Mouse (Mus musculus): ENCODE results near the gene Plxna2. TPM values are rescaled to one million over a fixed set of nuclear protein-coding genes. Genes with fewer than 3 reads are reported as not detected.

Gene Plxna2
- 6.5 and 6.9 TPM in 2 replicates for polyA plus RNA-seq (2014; fragmentation: Nextera tagmentation; extraction: Ambion mirVana)

GRCm38 (mm10) chr1:194617918-194618317 is at the start of gene Plxna2:
Gene Plxna2 (plus strand): TSS chr1:194618218.
- Histone ChIP-seq H3K9me3 (ENCODE audit: control insufficient read depth, low read length) (no peaks in the 10 kb centered on the region), H3K27me3 (ENCODE audit: control insufficient read depth, insufficient read depth, low read length) (no peaks in the 10 kb centered on the region), H3K4me3 (ENCODE audit: control insufficient read depth in 1 of 2, insufficient read depth in 1 of 2, low read depth in 1 of 2, low read length in 2 of 2) (peak within 1 kb of the TSS; percentile 79 to 93), H3K27ac (replicated peaks in 1 of 2; ENCODE audit: control insufficient read depth in 1 of 2, insufficient read depth in 1 of 2, low read depth in 2 of 2, low read length in 2 of 2) (peak within 1 kb of the TSS in 1 of 2 experiments; percentile 92; a peak in 2 of 4 replicates), H3K4me2 (ENCODE audit: low read length) (peak within 1 kb of the TSS; percentile 97), H3K9ac (ENCODE audit: low read length) (peak within 1 kb of the TSS; percentile 92; the same call in 1 of the 2 replicates), H3K4me1 (ENCODE audit: control insufficient read depth in 2 of 2, insufficient read depth in 2 of 2, low read length in 2 of 2) (peaks cover 31 to 41% of the 10 kb centered on the region in 2 experiments), H3K36me3 (ENCODE audit: control insufficient read depth, insufficient read depth, low read length) (no peaks in the 10 kb centered on the region)
- no peak for ATAC-seq (ENCODE audit: insufficient number of reproducible peaks, insufficient read depth, low FRiP score, low read depth)
- WGBS, result 93% methylated on average over 2 of the region's 2 CpGs

- no peaks in the 10 kb centered on the region for H3K36me3 ChIP-seq (ENCODE audit: control insufficient read depth, insufficient read depth, low read length)
- 71% methylated on average over 3 of the region's 3 CpGs for WGBS
- H3K4me3 ChIP-seq (ENCODE audit: control insufficient read depth in 1 of 2, insufficient read depth in 1 of 2, low read depth in 1 of 2, low read length in 2 of 2), result no peak overlapping the region
- no peak overlapping the region for H3K4me2 ChIP-seq (ENCODE audit: low read length)
- no peaks in the 10 kb centered on the region for H3K4me1 ChIP-seq (ENCODE audit: control insufficient read depth in 2 of 2, insufficient read depth in 2 of 2, low read length in 2 of 2)
- no peaks in the 10 kb centered on the region for H3K27me3 ChIP-seq (ENCODE audit: control insufficient read depth, insufficient read depth, low read length)
- no peak overlapping the region for H3K9ac ChIP-seq (ENCODE audit: low read length)
- no peaks in the 10 kb centered on the region for H3K9me3 ChIP-seq (ENCODE audit: control insufficient read depth, low read length)
- H3K27ac ChIP-seq (replicated peaks in 1 of 2; ENCODE audit: control insufficient read depth in 1 of 2, insufficient read depth in 1 of 2, low read depth in 2 of 2, low read length in 2 of 2), result no peak overlapping the region
- ATAC-seq (ENCODE audit: insufficient number of reproducible peaks, insufficient read depth, low FRiP score, low read depth), result no peak
These were observed 44.1 kb upstream of the Plxna2 start for GRCm38 (mm10) chr1:194573870-194574269.

- ATAC-seq (ENCODE audit: insufficient number of reproducible peaks, insufficient read depth, low FRiP score, low read depth), result no peak
- no peaks in the 10 kb centered on the region for H3K36me3 ChIP-seq (ENCODE audit: control insufficient read depth, insufficient read depth, low read length)
- H3K9me3 ChIP-seq (ENCODE audit: control insufficient read depth, low read length), result no peaks in the 10 kb centered on the region
- no peak overlapping the region for H3K4me2 ChIP-seq (ENCODE audit: low read length)
- H3K4me3 ChIP-seq (ENCODE audit: control insufficient read depth in 1 of 2, insufficient read depth in 1 of 2, low read depth in 1 of 2, low read length in 2 of 2), result no peak overlapping the region
- WGBS, result 84% methylated on average over 3 of the region's 3 CpGs
- no peak overlapping the region for H3K9ac ChIP-seq (ENCODE audit: low read length)
- H3K4me1 ChIP-seq (ENCODE audit: control insufficient read depth in 2 of 2, insufficient read depth in 2 of 2, low read length in 2 of 2), result no peaks in the 10 kb centered on the region
- no peaks in the 10 kb centered on the region for H3K27me3 ChIP-seq (ENCODE audit: control insufficient read depth, insufficient read depth, low read length)
- H3K27ac ChIP-seq (replicated peaks in 1 of 2; ENCODE audit: control insufficient read depth in 1 of 2, insufficient read depth in 1 of 2, low read depth in 2 of 2, low read length in 2 of 2), result no peak overlapping the region
These were observed 39.7 kb upstream of the Plxna2 start for GRCm38 (mm10) chr1:194578270-194578669.

- Histone ChIP-seq H3K4me2 (ENCODE audit: low read length) (no peak overlapping the region), H3K36me3 (ENCODE audit: control insufficient read depth, insufficient read depth, low read length) (no peaks in the 10 kb centered on the region), H3K27me3 (ENCODE audit: control insufficient read depth, insufficient read depth, low read length) (no peaks in the 10 kb centered on the region), H3K9ac (ENCODE audit: low read length) (no peak overlapping the region), H3K4me3 (ENCODE audit: control insufficient read depth in 1 of 2, insufficient read depth in 1 of 2, low read depth in 1 of 2, low read length in 2 of 2) (no peak overlapping the region), H3K4me1 (ENCODE audit: control insufficient read depth in 2 of 2, insufficient read depth in 2 of 2, low read length in 2 of 2) (no peaks in the 10 kb centered on the region), H3K9me3 (ENCODE audit: control insufficient read depth, low read length) (no peaks in the 10 kb centered on the region), H3K27ac (replicated peaks in 1 of 2; ENCODE audit: control insufficient read depth in 1 of 2, insufficient read depth in 1 of 2, low read depth in 2 of 2, low read length in 2 of 2) (no peak overlapping the region)
- ATAC-seq (ENCODE audit: insufficient number of reproducible peaks, insufficient read depth, low FRiP score, low read depth), result no peak
These were observed 37.5 kb upstream of the Plxna2 start for GRCm38 (mm10) chr1:194580539-194580938.

GRCm38 (mm10) chr1:194586670-194587069 is 31.3 kb upstream of the Plxna2 start:
- no peak for ATAC-seq (ENCODE audit: insufficient number of reproducible peaks, insufficient read depth, low FRiP score, low read depth)
- H3K27me3 ChIP-seq (ENCODE audit: control insufficient read depth, insufficient read depth, low read length), result no peaks in the 10 kb centered on the region
- no peak overlapping the region for H3K27ac ChIP-seq (replicated peaks in 1 of 2; ENCODE audit: control insufficient read depth in 1 of 2, insufficient read depth in 1 of 2, low read depth in 2 of 2, low read length in 2 of 2)
- no peak overlapping the region for H3K9ac ChIP-seq (ENCODE audit: low read length)
- no peak overlapping the region for H3K4me2 ChIP-seq (ENCODE audit: low read length)
- peaks cover 3 to 26% of the 10 kb centered on the region in 2 experiments for H3K4me1 ChIP-seq (ENCODE audit: control insufficient read depth in 2 of 2, insufficient read depth in 2 of 2, low read length in 2 of 2)
- no peaks in the 10 kb centered on the region for H3K9me3 ChIP-seq (ENCODE audit: control insufficient read depth, low read length)
- no peak overlapping the region for H3K4me3 ChIP-seq (ENCODE audit: control insufficient read depth in 1 of 2, insufficient read depth in 1 of 2, low read depth in 1 of 2, low read length in 2 of 2)
- H3K36me3 ChIP-seq (ENCODE audit: control insufficient read depth, insufficient read depth, low read length), result no peaks in the 10 kb centered on the region
- 88% methylated on average over 1 of the region's 1 CpGs for WGBS

GRCm38 (mm10) chr1:194587532-194587931 is 30.5 kb upstream of the Plxna2 start:
- no peaks in the 10 kb centered on the region for H3K27me3 ChIP-seq (ENCODE audit: control insufficient read depth, insufficient read depth, low read length)
- no peak overlapping the region for H3K27ac ChIP-seq (replicated peaks in 1 of 2; ENCODE audit: control insufficient read depth in 1 of 2, insufficient read depth in 1 of 2, low read depth in 2 of 2, low read length in 2 of 2)
- no peaks in the 10 kb centered on the region for H3K9me3 ChIP-seq (ENCODE audit: control insufficient read depth, low read length)
- no peak for ATAC-seq (ENCODE audit: insufficient number of reproducible peaks, insufficient read depth, low FRiP score, low read depth)
- H3K4me3 ChIP-seq (ENCODE audit: control insufficient read depth in 1 of 2, insufficient read depth in 1 of 2, low read depth in 1 of 2, low read length in 2 of 2), result no peak overlapping the region
- H3K4me1 ChIP-seq (ENCODE audit: control insufficient read depth in 2 of 2, insufficient read depth in 2 of 2, low read length in 2 of 2), result peaks cover 3 to 26% of the 10 kb centered on the region in 2 experiments
- H3K9ac ChIP-seq (ENCODE audit: low read length), result no peak overlapping the region
- H3K4me2 ChIP-seq (ENCODE audit: low read length), result no peak overlapping the region
- H3K36me3 ChIP-seq (ENCODE audit: control insufficient read depth, insufficient read depth, low read length), result no peaks in the 10 kb centered on the region

- WGBS, result 38% methylated on average over 1 of the region's 1 CpGs
- Histone ChIP-seq H3K4me3 (ENCODE audit: control insufficient read depth in 1 of 2, insufficient read depth in 1 of 2, low read depth in 1 of 2, low read length in 2 of 2) (no peak overlapping the region), H3K27me3 (ENCODE audit: control insufficient read depth, insufficient read depth, low read length) (no peaks in the 10 kb centered on the region), H3K9me3 (ENCODE audit: control insufficient read depth, low read length) (no peaks in the 10 kb centered on the region), H3K36me3 (ENCODE audit: control insufficient read depth, insufficient read depth, low read length) (no peaks in the 10 kb centered on the region), H3K9ac (ENCODE audit: low read length) (no peak overlapping the region), H3K4me1 (ENCODE audit: control insufficient read depth in 2 of 2, insufficient read depth in 2 of 2, low read length in 2 of 2) (peaks cover 3 to 26% of the 10 kb centered on the region in 2 experiments), H3K4me2 (ENCODE audit: low read length) (no peak overlapping the region), H3K27ac (replicated peaks in 1 of 2; ENCODE audit: control insufficient read depth in 1 of 2, insufficient read depth in 1 of 2, low read depth in 2 of 2, low read length in 2 of 2) (no peak overlapping the region)
- no peak for ATAC-seq (ENCODE audit: insufficient number of reproducible peaks, insufficient read depth, low FRiP score, low read depth)
These were observed 29.9 kb upstream of the Plxna2 start for GRCm38 (mm10) chr1:194587956-194588668.
